Mouse (Mus musculus): ENCODE data around the gene Slc4a4.
"Not testable (repeated sequence)": the region's sequence is repeated elsewhere in the genome, so short reads cannot be mapped to it uniquely, and the experiment has no call there.

The Slc4a4 gene

GRCm38 (mm10) chr5:88960342-88961105 lies 73.9 kb downstream of the Slc4a4 start:
- no peak for DNase-seq (ENCODE audit: low read depth, low spot score)

GRCm38 (mm10) chr5:88961351-88961761 lies 74.7 kb downstream of the Slc4a4 start:
- DNase-seq (ENCODE audit: low read depth, low spot score), result peak; percentile 38

- DNase-seq (ENCODE audit: low read depth, low spot score), result peak; percentile 87
Measured at GRCm38 (mm10) chr5:88964685-88965290, 78.2 kb downstream of the Slc4a4 start.

- DNase-seq (ENCODE audit: low read depth, low spot score), result peak; percentile 81
Measured at GRCm38 (mm10) chr5:88966507-88966906, 79.9 kb downstream of the Slc4a4 start.

- DNase-seq (ENCODE audit: low read depth, low spot score), result peak; percentile 55
Measured at GRCm38 (mm10) chr5:88968923-88969639, 82.5 kb downstream of the Slc4a4 start.

GRCm38 (mm10) chr5:88971554-88971953 lies 84.9 kb downstream of the Slc4a4 start:
- no peak for DNase-seq (ENCODE audit: low read depth, low spot score)

GRCm38 (mm10) chr5:88972277-88972676 lies 85.7 kb downstream of the Slc4a4 start:
- no peak for DNase-seq (ENCODE audit: low read depth, low spot score)

GRCm38 (mm10) chr5:88973130-88973529 lies 86.5 kb downstream of the Slc4a4 start:
- no peak for DNase-seq (ENCODE audit: low read depth, low spot score)

- peak; percentile 27 for DNase-seq (ENCODE audit: low read depth, low spot score)
Measured at GRCm38 (mm10) chr5:88975694-88976093, 89.1 kb downstream of the Slc4a4 start.

- peak; percentile 80 for DNase-seq (ENCODE audit: low read depth, low spot score)
Measured at GRCm38 (mm10) chr5:88976428-88976827, 89.8 kb downstream of the Slc4a4 start.

- no peak for DNase-seq (ENCODE audit: low read depth, low spot score)
Measured at GRCm38 (mm10) chr5:88980740-88981139, 94.1 kb downstream of the Slc4a4 start.

- DNase-seq (ENCODE audit: low read depth, low spot score), result no peak
Measured at GRCm38 (mm10) chr5:88981243-88982014, 94.8 kb downstream of the Slc4a4 start.

GRCm38 (mm10) chr5:88982040-88982736 lies 95.6 kb downstream of the Slc4a4 start:
- peak; percentile 27 for DNase-seq (ENCODE audit: low read depth, low spot score)

- peak; percentile 96 for DNase-seq (ENCODE audit: low read depth, low spot score)
Measured at GRCm38 (mm10) chr5:88983170-88983569, 96.6 kb downstream of the Slc4a4 start.

- no peak for DNase-seq (ENCODE audit: low read depth, low spot score)
Measured at GRCm38 (mm10) chr5:88983652-88984051, 97.0 kb downstream of the Slc4a4 start.

GRCm38 (mm10) chr5:88989018-88989417 lies 102.4 kb downstream of the Slc4a4 start:
- no peak for DNase-seq (ENCODE audit: low read depth, low spot score)

GRCm38 (mm10) chr5:88990196-88990747 lies 103.7 kb downstream of the Slc4a4 start:
- DNase-seq (ENCODE audit: low read depth, low spot score), result no peak

- DNase-seq (ENCODE audit: low read depth, low spot score), result not testable (repeated sequence)
Measured at GRCm38 (mm10) chr5:88991309-88991708, 104.7 kb downstream of the Slc4a4 start.

- DNase-seq (ENCODE audit: low read depth, low spot score), result no peak
Measured at GRCm38 (mm10) chr5:88994533-88994932, 107.9 kb downstream of the Slc4a4 start.

GRCm38 (mm10) chr5:88996246-88996645 lies 109.6 kb downstream of the Slc4a4 start:
- no peak for DNase-seq (ENCODE audit: low read depth, low spot score)

GRCm38 (mm10) chr5:88997277-88997676 lies 110.7 kb downstream of the Slc4a4 start:
- DNase-seq (ENCODE audit: low read depth, low spot score), result no peak

All from 3T3-L1 (cell line).